Mouse (Mus musculus) pancreas, adult 10 weeks (tissue): ENCODE data around the gene Hmga1. TPM values are rescaled to one million over a fixed set of nuclear protein-coding genes. Genes with fewer than 3 reads are reported as not detected.

Experiments used
- polyA plus RNA-seq: library from polyadenylated mRNA; stranded (reverse); fragments of 350-450 nt; fragmentation: Illumina TruSeq; extraction: RNeasy Lipid Tissue Mini Kit (QIAGEN cat#74804); gene quantifications from one replicate; pipeline ENCODE4 v1.2.3, GENCODE M21; 2015; ENCODE audit warnings: low read depth, low replicate concordance; ENCODE audit not compliant: insufficient read depth

Hmga1 gene
- polyA plus RNA-seq, result 8.5 TPM

DNA sequence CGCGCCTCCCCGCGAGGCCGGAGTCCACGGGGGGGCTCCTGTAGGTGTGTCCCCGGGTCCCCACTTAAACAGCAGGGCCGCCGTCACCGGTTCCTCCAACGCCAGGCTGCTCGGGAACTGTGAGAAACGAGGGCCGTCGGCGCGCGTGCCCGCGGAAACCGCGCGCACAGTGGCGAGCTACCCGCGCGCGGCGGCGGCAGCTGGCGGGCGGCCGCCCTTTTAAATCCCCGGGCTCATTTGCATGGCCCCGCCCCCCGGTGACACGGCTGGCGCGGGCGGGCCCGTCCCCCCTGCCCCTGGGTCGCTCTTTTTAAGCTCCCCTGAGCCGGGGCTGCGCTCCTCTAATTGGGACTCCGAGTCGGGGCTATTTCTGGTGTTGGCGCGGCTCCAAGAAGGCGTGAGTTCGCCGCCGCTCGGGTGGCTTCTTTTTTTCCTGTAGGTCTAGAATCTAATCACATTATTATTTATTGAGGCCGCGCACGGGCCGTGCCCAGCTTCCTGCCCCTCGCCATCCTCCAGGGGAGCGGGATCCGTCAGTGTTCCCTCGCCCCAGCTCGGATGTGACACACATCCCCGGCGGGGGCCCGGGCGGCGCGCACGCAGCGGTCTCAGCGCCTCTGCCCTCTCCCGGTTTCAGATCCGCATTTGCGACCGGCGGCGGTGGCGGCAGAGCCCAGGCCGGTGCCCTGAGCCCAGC, at the start of gene Hmga1:
Gene Hmga1 (plus strand): TSS at position 183 of the 697 bp plus-strand sequence.

GRCm38 (mm10) chr17:27521303-27521702, 35.0 kb upstream of the Hmga1 start, which contains the start of gene Grm4:
TSS of gene Grm4 (minus strand) at chr17:27521403.

DNA sequence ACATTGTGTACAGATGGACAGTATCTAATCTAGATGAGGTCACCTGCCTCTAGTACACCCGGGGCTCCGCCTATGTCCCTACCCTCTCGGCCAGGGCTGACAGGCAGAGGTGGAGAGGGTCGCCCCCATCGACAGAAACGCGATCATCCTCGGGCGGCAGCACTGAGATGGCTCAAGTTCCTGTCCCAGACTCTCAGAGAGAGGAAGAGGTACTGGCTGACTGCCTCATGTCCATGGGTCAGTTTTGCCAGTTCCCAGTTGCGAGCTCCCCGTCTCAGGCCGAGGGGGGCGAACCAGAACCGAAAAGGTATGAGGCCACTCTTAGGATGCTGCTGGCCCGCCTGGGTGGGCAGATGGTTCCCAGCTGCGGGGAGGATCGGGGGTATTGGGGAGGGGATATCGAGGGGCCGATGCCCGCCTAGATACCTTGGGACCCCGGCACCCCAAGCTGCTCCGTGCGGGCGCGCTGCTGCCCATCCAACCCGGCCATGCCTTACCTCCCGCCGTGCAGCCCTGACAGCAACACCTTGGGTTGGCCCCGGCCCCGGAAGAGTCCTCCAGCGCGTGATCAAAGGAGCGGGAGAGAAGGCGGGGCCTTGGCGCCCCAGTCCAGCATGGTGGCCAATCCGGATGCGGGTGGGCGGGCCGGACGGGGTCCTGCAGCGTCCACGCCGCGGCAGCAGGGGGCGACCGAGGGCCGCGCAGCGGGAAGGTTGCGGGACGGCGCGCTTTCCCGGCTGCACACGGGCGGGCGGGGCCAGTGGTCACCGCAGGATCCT, 9.1 kb downstream of the Hmga1 start, which contains the start of gene AI413582:
Gene AI413582 (minus strand): TSS at position 594 of the 779 bp plus-strand sequence.

Other genes with a start within 250 kb of the Hmga1 start
- not detected for gene Grm4, start 35.1 kb upstream of the Hmga1 start, polyA plus RNA-seq
- gene AI413582, start 9.3 kb downstream of the Hmga1 start, polyA plus RNA-seq, result 10.2 TPM
- gene Nudt3, start 67.0 kb downstream of the Hmga1 start, polyA plus RNA-seq, result 17.6 TPM
- gene RPS10-NUDT3, start 78.7 kb downstream of the Hmga1 start, polyA plus RNA-seq, result not detected
- gene Rps10, start 80.2 kb downstream of the Hmga1 start, polyA plus RNA-seq, result 398 TPM
- gene Pacsin1, start 99.0 kb downstream of the Hmga1 start, polyA plus RNA-seq, result 0.52 TPM
- 17.0 TPM for gene Spdef, start 172.5 kb downstream of the Hmga1 start, polyA plus RNA-seq